Mouse (Mus musculus): ENCODE measurements around the gene Rpl36. TPM values are rescaled to one million over a fixed set of nuclear protein-coding genes. Genes with fewer than 3 reads are reported as not detected.

The Rpl36 gene
- 1,975 and 1,990 TPM in 2 replicates for polyA plus RNA-seq (2015; fragmentation: Nextera tagmentation; extraction: Ambion mirVana)

DNA sequence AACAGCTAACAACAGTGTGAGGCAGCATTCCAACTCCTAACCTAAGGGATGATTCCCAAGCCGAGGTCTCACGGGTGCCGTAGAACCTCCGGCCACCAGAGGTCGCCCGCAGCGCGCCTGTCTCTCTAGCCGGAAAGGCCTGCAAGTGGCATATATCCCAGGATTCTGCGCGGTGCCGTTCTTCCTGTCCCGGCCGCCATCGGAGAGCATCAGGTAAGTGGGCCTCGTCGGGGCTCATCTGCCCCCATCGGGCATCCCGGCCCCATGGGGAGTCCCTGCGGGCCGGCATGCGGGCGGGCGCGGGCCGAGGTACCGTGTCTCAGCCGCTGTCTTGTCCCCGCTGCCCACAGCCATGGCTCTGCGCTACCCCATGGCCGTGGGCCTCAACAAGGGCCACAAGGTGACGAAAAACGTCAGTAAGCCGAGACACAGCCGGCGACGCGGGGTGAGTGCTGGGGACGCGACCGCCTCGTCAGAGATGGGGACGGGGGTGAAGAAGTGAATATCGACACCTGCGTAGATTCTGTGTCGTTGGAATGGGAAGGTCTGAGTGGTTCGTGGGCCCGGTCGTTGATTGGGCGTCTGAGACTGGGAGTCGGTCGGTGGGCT, at the start of gene Rpl36:
Gene Rpl36, plus strand, starts transcription at position 181 of the 609 bp plus-strand sequence.

DNA sequence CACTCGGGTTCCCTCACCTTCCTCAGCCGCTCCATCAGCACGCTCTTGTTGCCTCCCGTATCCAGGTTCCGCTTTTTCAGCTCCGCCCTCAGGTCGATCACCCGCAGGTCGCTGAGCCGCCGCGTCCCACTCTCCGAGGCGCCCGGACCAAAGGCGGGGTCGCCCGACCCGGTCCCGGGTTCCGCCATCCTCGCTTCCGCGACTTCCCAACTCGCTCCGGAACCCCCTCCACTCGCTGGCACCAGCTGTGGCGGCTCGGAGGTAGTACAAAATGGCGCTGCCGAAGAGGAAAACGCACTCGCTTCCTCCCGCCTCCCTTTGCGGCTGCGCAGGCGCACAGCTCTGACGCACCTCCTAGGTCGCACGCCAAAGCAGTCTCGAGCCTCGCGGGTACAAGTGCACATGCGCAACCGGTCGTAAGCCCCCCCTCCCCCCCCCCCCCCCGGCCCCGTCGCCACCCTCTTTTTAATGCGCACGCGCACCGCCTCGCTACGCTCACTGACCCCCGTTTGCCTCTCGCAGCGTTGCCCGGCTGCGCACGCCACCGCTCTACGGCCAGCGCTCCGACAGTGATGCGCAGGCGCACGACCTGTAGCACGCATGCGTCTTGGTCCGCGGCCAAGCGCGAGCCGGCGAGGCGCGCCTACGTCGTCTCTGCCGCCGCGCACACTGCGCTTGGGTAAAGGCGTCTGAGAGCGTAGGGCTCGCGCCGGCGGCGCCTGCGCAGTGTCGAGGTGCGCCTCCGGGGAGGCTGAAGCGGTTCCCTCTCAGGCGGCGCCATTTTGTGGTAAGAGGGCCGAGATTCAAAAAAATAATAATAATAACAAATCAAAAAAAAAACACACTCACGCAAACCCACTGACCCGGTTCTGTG, 28.7 kb upstream of the Rpl36 start, which contains the start of the genes Safb2 and Safb:
Gene Safb2, minus strand, starts transcription at position 329 of the 874 bp plus-strand sequence.
Gene Safb, plus strand, starts transcription at position 569 of the 874 bp plus-strand sequence.

DNA sequence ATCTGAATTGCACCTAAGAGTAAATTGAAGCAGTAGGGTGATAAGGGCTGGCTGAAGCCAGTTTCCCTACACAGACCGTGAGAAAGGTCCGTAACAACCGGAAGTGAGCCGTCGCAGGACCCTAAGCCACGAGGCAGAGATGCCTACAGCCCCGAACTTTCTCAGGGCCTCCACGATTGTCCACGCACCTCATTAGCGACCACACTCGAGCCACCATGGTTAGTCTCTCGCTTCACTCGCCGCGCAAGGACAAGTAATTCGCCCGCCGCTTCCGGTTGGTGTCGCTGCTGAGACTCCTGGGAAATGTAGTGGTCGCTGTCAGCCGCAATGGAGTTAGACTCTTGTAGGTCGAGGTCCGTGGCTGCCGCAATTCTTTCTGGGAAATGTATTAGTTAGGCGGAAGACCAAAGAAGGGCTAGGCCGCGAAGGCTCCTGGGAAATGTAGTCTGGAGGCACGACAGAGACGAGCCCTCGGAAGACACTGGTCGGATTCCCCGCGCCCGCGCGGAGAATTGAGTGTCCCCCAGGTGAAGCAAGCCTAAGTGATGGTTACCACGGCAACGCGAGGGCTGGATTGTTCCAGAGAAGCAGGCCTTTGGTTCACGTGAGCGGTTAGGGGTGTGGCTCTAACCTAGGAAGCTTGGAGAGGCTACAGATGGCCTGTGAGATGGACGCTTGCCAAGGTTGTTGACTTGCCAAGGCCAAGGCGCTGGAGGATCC, 3.6 kb upstream of the Rpl36 start, which contains the start of gene 2410015M20Rik:
Gene 2410015M20Rik, minus strand, starts transcription at position 320 of the 720 bp plus-strand sequence.

DNA sequence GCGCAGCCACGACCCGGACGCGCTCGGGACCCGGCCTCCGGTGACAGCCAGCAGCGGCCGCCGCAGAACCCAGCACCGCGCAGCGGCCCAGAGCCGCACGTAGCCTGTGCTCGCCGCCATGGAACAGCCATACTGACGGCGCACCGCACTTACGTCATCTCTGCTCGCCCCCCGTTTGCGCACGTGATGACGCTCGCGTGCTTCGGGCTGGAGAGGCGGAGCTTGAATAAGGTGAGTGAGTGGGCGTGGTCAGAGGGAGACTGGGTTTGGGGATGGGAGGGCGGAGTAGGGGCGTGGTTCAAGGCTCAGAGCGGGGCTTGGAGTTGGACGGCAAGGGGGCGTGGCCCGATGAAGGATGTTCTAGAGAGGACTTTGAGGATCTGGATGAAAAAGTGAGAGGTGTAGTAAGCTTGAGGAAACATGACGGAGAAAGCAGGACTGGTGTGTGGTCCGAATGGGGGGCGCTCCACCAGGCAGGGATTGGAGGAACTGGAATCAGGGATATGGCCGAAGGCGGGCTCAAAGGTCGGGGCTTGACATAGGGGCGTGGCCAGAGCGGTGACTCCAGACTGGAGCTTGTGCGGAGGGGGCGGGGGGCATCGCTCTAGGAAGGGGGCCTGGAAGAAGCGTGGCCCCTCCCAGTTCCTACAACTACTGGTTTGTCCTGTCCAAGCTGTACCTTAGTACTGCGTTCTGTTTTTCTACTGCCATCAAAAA, 13.7 kb downstream of the Rpl36 start, which contains the start of gene Lonp1:
Gene Lonp1, minus strand, starts transcription at position 134 of the 717 bp plus-strand sequence.

DNA sequence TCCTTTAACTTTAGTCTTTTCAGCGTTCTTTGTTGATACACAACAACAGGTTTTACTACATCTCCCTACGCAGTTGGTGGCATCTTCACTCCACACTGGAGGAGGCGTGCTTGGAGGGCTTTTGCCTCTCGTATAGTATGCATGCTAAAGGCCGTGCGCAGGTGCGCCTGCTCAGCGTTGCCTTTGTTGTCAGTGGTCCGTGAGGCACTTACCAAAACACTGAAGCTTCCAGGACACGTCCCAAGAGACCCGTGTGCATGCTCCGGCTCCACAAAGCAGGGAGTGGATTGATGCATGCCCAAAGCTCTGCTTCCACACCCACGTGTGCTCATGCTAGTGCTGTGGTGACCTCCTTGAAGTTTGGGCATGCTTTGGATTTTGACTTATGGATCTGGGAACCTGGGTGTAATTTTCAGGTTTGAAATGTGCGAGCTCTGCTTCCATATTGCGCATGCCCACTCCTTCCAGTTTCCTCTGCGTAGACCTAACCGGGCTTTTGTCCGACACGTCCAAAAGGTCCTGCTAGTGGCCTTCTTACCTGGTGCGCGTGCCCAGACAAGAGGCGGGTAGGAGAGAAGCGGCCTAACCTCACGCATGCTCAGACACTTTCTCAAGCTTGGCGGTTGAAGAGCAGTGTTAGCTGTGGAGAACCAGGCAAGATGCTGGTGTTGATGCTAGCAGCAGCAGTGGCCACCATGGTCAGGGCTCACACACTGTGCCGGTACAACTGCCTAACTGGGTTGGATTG, 14.5 kb downstream of the Rpl36 start, which contains the start of gene Catsperd:
Gene Catsperd, plus strand, starts transcription at position 614 of the 748 bp plus-strand sequence.

Other genes starting within 250 kb of the Rpl36 start
- gene Ptprs, start 136.9 kb upstream of the Rpl36 start, polyA plus RNA-seq (2015; fragmentation: Nextera tagmentation; extraction: Ambion mirVana) = 13.2 and 17.0 TPM in 2 replicates
- gene Znrf4, start 101.0 kb upstream of the Rpl36 start, polyA plus RNA-seq (2015; fragmentation: Nextera tagmentation; extraction: Ambion mirVana) = not detected in 2 replicates
- 0.28 and 0.56 TPM in 2 replicates for gene Gm20219, start 59.0 kb upstream of the Rpl36 start, polyA plus RNA-seq (2015; fragmentation: Nextera tagmentation; extraction: Ambion mirVana)
- 53.0 and 53.3 TPM in 2 replicates for gene Safb2, start 28.8 kb upstream of the Rpl36 start, polyA plus RNA-seq (2015; fragmentation: Nextera tagmentation; extraction: Ambion mirVana)
- 56.7 and 58.7 TPM in 2 replicates for gene Safb, start 28.6 kb upstream of the Rpl36 start, polyA plus RNA-seq (2015; fragmentation: Nextera tagmentation; extraction: Ambion mirVana)
- 194 and 195 TPM in 2 replicates for gene 2410015M20Rik, start 3.6 kb upstream of the Rpl36 start, polyA plus RNA-seq (2015; fragmentation: Nextera tagmentation; extraction: Ambion mirVana)
- 31.1 and 32.0 TPM in 2 replicates for gene Lonp1, start 13.5 kb downstream of the Rpl36 start, polyA plus RNA-seq (2015; fragmentation: Nextera tagmentation; extraction: Ambion mirVana)
- gene Catsperd, start 14.7 kb downstream of the Rpl36 start, polyA plus RNA-seq (2015; fragmentation: Nextera tagmentation; extraction: Ambion mirVana) = 0.05 and 0.14 TPM in 2 replicates
- gene Ranbp3, start 59.9 kb downstream of the Rpl36 start, polyA plus RNA-seq (2015; fragmentation: Nextera tagmentation; extraction: Ambion mirVana) = 43.6 and 44.4 TPM in 2 replicates
- 270 and 276 TPM in 2 replicates for gene Ndufa11, start 104.4 kb downstream of the Rpl36 start, polyA plus RNA-seq (2015; fragmentation: Nextera tagmentation; extraction: Ambion mirVana)
- 6.5 and 9.3 TPM in 2 replicates for gene Vmac, start 104.6 kb downstream of the Rpl36 start, polyA plus RNA-seq (2015; fragmentation: Nextera tagmentation; extraction: Ambion mirVana)
- 1.2 and 1.6 TPM in 2 replicates for gene Nrtn, start 144.1 kb downstream of the Rpl36 start, polyA plus RNA-seq (2015; fragmentation: Nextera tagmentation; extraction: Ambion mirVana)
- 16.3 and 20.4 TPM in 2 replicates for gene Dus3l, start 151.3 kb downstream of the Rpl36 start, polyA plus RNA-seq (2015; fragmentation: Nextera tagmentation; extraction: Ambion mirVana)
- 0.68 and 0.69 TPM in 2 replicates for gene Prr22, start 156.8 kb downstream of the Rpl36 start, polyA plus RNA-seq (2015; fragmentation: Nextera tagmentation; extraction: Ambion mirVana)
- gene Rfx2, start 217.6 kb downstream of the Rpl36 start, polyA plus RNA-seq (2015; fragmentation: Nextera tagmentation; extraction: Ambion mirVana) = 9.1 and 9.9 TPM in 2 replicates